Mouse (Mus musculus) megakaryocyte progenitor cell, adult 5-6 weeks (primary cell): ENCODE results near the gene Rhobtb1. TPM values are rescaled to one million over a fixed set of nuclear protein-coding genes. Genes with fewer than 3 reads are reported as not detected.

Source experiments
- ATAC-seq: replicated peaks from 2 replicates; pipeline ENCODE4 v1.8.0; 2016; ENCODE audit warnings: mild to moderate bottlenecking, moderate TSS enrichment, inconsistent platforms; ENCODE audit not compliant: poor library complexity
- total RNA-seq, 2 experiments: library from RNA; stranded (forward) in 1 of 2; stranded (reverse) in 1 of 2; fragments of 157-497, 149-512 nt in 1 of 2; fragments of 200-1000 nt in 1 of 2; gene quantifications; 2 replicates each; pipeline versions ENCODE4 v1.2.3 to v1.2.4; 2015 to 2017

Rhobtb1 gene
- total RNA-seq, 2 experiments from 2014 or later, result 1.7 to 2.0 TPM

DNA sequence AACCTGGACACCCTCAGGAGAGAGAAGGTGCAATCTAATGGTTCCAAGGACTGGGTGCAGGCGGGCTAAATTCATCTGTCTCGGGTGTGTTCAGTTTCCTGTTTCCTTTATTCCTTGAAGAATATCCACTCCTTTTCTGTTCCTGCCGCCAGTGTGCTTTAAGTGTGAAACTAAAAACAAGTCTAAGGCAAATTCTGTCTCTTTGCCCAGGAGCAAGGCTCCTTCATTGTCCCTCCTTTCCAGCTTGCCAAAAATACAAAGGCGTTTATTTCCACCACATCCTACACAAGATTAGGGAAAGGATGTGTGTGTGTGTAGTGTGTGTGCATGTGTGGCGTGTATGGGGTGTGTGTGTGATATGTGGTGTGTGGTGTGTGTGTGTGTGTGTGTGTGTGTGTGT, 11.3 kb downstream of the Rhobtb1 start:
- ATAC-seq, result no peak

DNA sequence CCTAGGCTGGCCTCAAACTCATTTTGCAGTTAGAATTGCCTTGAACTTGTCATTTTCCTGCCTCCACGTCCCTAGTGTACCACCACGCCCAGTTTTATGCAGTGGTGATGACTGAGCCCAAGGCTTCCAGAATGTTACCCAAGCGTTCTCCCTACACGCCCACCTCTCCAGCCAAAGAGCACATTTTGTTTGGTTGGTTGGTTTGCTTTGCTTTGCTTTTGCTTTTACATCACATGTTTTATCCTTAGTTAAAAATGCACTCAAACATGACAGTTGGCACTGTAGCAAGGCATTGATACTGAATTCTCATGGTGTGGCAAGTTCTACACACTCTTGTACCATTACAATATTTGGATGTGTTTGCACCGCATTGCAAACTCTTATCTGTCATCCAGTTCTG, 12.0 kb downstream of the Rhobtb1 start:
- ATAC-seq, result no peak

GRCm38 (mm10) chr10:69165125-69165524, 13.9 kb downstream of the Rhobtb1 start:
- peak; percentile 65 for ATAC-seq

GRCm38 (mm10) chr10:69165847-69166246, 14.6 kb downstream of the Rhobtb1 start:
- no peak for ATAC-seq

- no peak for ATAC-seq
Measured at GRCm38 (mm10) chr10:69166514-69166913, 15.3 kb downstream of the Rhobtb1 start.

GRCm38 (mm10) chr10:69172412-69172811, 21.2 kb downstream of the Rhobtb1 start:
- no peak for ATAC-seq

- no peak for ATAC-seq
Measured at GRCm38 (mm10) chr10:69176116-69176515, 24.9 kb downstream of the Rhobtb1 start.

DNA sequence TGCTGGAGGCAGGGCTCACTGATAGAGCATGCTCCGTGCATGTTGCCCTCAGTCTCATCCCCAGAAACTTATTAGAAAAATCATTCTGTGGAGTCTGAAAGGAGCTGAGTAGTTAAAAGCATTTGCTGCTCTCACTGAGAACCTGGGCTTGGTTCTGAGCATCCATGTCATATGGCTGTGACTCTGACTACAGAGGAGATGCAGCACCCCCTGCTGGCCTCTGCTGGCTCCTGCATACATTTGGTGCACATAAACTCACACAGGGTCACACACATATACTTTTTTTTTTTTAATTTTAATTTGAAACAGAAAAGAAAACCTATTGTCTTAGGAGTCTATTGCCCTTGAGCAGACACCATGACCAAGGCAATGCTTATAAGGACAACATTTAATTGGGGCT, 28.1 kb downstream of the Rhobtb1 start:
- ATAC-seq, result no peak

- ATAC-seq, result no peak
Measured at GRCm38 (mm10) chr10:69180997-69181396, 29.8 kb downstream of the Rhobtb1 start.

GRCm38 (mm10) chr10:69184903-69185302, 33.7 kb downstream of the Rhobtb1 start:
- ATAC-seq, result no peak

DNA sequence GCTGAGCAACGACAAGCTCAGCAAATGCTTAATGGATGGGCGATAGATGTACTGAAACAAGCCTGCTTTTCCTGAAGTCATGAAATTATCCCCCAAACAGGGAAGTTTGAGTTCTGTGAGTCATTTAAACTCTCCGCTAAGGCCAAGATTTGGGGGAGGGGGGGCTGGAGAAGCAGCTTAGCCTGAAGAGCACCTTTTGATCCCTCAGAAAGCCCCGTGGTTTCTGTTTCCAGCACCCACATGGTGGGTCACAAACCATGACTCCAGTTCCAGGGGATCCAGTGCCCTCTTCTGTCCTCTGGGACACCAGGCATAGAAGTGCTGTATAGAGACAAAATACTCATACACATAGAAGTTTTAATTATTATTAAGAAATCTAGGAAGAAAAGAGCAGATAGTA, 34.2 kb downstream of the Rhobtb1 start:
- 0 out of 2 replicates have a peak, but pooled peaks have one; percentile 7 for ATAC-seq

- ATAC-seq, result peak; percentile 88
Measured at GRCm38 (mm10) chr10:69185894-69186893, 35.0 kb downstream of the Rhobtb1 start.

DNA sequence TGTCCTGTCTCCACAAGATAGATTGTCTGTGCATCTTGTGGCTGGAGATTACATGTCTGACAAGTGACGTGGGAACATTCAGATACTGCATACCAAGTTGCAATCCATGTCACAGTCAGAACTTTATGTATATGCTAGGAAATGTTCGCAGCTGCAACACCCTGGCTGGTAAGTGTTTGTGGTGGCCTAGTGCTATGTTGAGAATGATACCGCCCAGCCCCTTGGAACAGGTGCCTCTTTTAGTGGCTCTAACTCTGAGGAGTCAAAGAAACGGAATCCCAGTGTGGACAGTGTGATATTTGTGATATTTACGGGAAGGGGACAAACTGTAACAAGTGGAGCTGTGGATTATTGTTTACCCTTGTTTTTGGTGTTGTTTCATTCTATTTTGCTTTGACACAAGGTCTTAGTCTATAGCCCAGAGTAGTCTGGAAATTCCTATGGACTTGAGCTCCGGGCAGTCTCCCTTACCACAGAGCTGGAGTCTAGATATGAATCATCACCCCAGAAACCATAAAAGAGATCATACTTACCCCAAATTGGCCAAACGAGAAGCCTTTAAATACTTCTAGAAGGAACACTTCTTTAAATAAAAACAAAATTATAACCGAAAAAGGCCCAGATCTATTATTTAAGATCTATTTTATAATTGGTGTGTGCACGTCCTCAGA, 36.7 kb downstream of the Rhobtb1 start:
- no peak for ATAC-seq

GRCm38 (mm10) chr10:69190434-69191160, 39.4 kb downstream of the Rhobtb1 start:
- ATAC-seq, result no peak

DNA sequence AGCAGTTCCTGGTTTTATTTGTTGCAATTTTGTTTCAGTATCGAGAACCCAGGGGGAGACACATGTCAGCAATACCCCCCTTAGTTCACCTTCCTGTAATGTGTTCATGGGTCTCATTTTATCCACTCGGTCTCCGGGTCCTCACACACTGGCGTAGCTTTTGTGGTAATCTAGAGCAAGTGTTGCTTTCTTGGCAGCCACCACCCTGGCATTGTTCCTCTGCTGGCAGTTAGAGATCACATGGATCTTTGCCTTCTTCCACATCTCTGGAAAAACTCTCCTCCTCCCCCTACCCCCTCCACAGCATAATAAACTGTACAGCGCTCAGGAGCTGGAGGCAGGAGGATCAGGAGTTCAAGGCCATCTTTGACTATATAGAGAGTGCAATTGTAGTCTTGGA, 41.0 kb downstream of the Rhobtb1 start:
- ATAC-seq, result no peak

- no peak for ATAC-seq
Measured at GRCm38 (mm10) chr10:69193721-69194120, 42.5 kb downstream of the Rhobtb1 start.

- peak; percentile 46; the same call in 1 of the 2 replicates for ATAC-seq
Measured at GRCm38 (mm10) chr10:69204677-69205400, 53.6 kb downstream of the Rhobtb1 start.

GRCm38 (mm10) chr10:69206081-69206480, 54.8 kb downstream of the Rhobtb1 start:
- no peak for ATAC-seq

- ATAC-seq, result no peak
Measured at GRCm38 (mm10) chr10:69207481-69207880, 56.2 kb downstream of the Rhobtb1 start.

DNA sequence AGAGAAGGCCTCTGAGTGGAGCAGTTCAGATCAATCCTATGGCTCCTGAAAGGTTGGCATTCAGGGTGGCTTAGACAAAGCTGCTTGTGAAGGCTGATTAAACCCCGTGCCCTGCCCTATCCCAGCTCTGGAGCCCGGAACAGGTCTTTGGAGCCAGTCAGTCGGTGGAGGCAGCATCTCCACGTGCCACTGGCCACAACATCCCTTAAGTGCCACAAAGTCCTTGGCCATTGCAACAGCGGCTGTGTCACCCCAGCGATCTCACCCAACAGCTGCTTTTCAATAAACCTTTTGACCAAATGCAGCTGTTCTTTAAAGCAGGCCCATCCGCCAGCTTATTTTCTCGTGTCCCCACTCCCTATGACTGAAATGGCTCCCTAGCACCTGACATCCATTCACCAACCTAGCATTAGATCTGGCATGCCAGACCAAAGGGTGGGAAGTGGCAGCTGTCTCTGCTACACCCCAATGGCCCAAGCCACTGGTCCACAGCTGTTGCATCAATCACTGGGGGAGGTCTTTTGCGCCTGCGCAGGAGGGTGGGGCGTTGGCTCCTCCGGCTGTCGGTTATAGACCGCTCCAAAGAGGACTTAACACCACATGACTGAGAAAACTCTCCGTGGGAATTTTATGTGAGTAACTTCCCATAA, 56.9 kb downstream of the Rhobtb1 start:
- ATAC-seq, result no peak
